Mouse (Mus musculus) kidney, adult 8-10 months (tissue): ENCODE results near the gene Adh7.

Source experiments
- DNase-seq, 2 experiments: peaks; one replicate each; pipeline ENCODE4 v3.0.0; 2022

The Adh7 gene

DNA sequence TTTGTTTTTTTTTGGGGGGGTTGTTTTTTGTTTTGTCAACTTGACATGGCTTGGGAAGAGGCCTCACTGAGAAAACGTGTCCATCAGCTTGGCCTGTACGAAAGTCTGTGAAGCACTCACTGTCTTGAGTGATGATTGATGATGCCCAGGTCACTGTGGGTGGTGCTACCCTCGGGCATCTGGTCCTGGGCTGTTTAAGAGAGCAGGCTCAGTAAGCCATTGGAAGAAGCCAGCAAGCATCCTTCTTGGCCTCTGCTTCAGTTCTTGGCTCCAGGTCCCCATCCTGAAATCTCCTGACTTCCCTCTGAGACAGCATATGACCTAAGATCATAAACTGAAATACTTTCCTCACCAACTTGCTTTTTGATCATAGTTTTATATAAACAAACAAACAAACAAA is 37.8 kb downstream of the Adh7 start:
- no peak for DNase-seq

DNA sequence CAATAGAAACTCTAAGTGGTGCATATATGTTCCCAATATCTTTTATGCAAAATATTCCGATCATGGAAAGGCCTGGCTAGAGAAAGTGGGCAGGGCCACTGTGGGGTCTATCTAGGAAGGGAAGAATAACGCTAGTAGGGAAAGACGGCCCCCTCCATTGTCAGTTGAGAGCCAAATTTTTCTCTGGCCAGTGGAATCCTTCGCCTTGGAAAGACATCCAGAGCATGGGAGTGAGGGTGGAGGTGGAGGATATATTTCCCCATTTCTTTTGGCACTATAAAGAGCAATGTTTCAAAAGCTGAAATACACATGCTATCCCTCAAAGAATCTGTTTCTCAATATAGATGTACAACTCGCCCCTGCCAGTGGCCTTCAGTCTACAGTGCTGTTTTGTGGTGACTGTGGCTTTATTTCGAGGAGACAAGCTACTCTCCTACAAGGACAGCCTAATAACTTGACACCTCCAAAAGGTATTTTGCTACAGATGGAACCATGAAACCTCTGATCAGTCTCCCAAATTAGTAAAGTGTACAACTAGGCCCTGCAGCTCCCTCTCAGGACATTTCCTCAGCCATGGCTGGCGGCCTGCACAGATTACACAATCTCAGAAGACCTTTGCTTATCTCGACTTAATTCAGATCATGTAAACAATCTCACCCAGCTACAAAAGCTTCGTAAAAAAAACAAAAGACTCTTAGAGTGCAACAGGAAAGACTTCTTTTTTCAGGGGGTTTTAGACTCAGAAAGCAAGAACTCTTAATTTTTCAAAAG is 38.4 kb downstream of the Adh7 start:
- no peak for DNase-seq

DNA sequence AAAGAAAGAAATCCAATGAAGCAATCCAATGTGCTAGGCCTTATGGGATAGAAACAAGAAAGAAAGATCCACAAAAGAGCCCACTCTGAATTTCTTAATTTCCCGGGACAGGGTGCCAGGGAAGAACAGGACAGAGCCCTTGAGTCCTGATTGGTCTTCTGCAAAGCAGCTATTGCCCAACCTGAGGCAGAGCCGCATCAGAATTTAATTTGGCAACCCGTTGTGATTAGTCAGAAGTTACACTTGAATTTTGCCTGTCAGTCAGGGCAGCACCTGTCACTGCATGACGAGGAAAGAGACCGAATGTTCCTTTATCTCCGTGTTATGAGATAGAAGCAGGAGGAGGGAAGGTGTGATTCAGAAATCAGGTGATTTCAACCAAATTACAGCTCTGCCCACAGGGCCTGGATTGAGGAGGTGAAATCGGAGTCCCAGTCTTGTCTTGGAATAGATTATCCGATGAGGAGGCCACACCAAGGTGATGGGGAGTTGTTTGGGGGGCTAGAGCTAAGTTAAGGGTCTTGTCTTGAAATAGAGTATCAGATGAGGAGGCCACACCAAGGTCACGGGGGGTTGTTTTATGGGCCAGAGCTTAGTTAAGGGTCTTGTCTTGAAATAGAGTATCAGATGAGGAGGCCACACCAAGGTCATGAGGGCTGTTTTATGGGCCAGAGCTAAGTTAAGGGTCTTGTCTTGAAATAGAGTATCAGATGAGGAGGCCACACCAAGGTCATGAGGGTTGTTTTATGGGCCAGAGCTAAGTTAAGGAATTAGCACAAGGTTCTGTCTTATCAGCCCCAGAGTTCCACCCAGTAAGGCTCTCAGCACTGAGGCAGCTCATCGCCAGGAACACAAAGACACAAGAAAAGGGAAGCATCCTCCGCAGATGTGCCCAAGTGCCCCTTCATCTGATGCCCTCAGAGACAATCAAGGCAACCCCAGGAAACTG is 43.4 kb downstream of the Adh7 start, which contains the start of gene Adh1:
TSS of gene Adh1 (plus strand) at position 271 of the 949 bp plus-strand sequence.
- no peak for DNase-seq

DNA sequence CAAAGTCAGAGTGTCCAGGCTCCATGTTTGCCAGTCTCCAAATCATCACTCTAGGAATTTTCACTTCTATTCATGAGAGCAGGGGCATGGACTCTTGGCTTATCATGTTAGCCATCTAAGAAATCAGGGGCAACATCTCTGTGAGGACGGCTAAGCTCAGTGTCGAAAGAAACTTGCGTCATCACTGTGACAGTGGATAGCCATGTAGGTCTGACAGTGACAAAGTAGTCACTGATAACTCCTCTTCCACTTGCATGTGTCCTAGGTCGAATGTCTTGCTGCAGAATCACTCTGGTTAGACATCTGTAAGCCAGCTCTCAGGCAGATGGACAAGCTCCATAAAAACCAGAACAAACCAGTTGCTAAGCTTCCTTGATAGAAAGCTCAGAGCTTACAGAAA is 45.0 kb downstream of the Adh7 start:
- DNase-seq, result no peak

DNA sequence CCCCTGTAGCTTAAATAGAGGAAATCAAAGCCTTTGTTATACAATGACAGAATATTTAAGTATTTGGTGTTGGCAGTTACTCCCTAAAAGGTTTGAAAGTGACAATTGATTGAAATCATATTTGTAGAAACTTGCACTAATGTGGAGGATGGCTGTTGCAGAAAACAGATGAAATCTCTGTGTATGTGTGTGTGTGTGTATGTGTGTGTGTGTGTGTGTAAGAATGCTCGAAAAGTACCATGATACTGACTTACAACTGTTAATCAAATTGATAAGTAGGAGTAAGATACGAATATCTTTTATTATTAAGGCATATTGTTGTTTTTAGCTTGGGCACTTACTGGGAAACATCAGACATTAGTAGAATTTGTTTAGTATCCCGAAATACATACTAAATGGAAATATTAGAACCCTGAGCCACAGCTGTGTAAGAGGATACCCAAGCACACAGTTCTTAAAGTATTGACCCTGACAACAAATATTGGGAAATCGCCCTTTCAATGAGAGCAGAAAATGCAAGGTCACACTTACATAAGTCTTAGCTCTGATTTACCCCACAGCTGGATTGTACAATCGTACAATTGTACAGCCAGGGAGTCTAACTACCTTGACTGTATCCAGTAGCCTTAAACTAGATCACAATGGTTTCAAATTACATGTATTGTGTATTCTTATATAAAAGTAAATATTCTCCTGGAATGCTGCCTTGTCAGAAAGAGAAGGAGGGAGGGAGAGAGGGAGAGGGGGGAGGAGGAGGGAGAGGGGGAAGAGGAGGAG is 45.8 kb downstream of the Adh7 start:
- no peak for DNase-seq

DNA sequence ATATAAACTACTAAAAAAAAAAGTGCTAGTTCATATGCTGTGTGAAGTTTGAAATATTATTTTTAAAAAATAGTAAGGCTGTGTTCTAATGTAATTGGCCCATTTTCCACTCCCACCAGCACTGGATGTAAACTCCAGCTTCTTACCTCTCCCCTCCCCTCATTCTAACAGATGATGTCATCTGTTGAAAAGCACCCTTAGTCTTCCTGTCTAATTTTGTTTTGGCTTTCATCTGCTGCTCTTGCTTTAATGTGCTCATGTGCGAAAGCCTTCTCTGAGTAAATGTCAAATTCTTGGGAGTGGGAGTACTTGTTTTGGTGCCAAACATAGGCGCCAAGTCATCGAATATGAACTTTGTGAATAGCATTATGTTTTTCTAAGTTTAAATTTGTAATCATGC is 47.1 kb downstream of the Adh7 start:
- no peak for DNase-seq

DNA sequence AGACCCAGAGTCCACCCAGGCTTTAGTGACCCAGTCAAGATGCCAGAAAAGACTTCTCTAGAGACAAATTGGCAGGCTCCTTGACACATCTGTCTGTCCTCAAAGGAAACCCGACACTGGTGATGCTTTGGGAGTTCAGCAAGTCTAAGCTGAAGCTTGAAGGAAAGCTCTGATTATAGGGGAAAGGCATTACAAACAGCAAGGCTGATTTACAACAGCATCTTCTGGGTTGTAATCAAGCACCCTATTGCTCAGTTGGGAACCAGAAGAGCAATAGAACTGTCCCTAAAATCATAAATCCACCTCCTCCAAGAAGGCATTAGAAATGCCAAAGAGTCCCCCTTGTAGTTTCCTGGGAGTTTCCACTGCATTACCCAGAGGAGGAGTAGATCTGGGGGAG is 52.9 kb downstream of the Adh7 start:
- DNase-seq, result no peak

DNA sequence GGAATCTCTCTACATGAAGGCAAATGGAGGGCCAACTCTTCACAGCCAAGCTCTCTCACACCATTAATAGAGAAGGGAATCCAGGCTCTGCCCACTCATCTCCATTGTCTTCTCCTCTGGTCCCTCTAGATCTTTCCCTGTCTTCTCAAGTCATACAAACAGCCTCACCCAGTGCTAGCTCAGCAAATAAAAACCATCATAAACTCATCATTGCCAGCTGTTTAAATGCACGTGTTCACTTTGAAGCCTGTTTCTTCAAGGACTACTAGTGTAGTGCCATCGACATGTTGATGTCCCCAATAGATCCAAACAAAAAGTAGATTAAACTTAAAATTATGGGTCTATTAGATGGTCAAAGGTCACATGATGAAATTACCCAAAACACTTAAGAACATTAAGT is 53.7 kb downstream of the Adh7 start:
- DNase-seq, result no peak

DNA sequence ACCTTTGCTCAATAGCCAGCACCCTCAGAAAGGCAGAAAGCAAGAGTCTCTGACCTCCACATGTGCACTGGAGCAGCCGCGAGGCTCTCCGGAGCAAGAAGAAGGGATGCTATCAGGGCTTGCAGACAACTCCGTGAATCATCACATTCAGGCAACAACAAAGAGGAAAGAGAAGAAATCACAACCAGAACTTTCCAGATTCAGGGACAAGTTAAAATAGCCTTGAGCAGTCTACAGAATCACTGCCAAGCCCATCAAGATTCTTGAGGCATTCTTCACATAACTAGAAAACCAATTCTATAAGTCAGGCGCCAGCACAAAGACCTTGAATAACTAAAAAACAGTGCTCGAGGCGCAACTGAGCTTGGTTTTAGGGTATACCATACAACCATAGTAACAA is 55.5 kb downstream of the Adh7 start:
- no peak for DNase-seq

DNA sequence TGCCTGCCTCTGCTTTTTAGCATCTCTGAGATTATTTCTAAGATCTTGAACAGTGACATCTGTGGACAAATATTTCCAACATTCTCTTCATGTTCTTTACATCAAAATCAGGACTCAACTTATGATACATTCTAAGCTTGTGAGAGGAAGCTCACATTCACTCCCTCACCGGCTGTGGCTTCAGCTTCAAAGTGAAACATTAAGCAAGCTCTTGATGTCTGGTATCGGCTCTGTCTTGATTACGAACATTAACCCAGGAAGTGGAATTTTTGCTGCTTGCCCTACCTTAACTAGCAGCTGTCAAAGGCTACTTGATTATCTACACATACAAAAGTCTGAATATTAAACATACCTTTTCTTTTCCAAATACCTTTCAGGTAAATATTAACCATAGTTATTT is 57.5 kb downstream of the Adh7 start:
- DNase-seq, result no peak

DNA sequence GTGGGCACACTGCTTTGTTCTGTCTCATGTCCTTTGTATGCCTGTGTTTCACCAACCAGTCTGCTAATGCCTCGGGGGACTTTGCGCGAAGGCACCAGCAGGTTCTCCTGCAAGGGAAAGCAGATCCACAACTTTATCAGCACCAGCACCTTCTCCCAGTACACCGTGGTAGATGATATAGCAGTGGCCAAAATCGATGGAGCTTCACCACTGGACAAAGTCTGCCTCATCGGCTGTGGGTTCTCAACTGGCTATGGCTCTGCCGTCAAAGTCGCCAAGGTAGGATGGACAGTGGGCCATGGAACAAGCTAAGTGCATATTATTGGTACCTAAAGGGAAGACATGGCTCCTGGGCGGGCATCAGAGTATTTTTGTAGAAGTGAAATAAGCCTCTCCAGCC is 65.0 kb downstream of the Adh7 start:
- DNase-seq, result no peak
